Mouse (Mus musculus): Measurements from ENCODE around the gene Utf1.

DNA sequence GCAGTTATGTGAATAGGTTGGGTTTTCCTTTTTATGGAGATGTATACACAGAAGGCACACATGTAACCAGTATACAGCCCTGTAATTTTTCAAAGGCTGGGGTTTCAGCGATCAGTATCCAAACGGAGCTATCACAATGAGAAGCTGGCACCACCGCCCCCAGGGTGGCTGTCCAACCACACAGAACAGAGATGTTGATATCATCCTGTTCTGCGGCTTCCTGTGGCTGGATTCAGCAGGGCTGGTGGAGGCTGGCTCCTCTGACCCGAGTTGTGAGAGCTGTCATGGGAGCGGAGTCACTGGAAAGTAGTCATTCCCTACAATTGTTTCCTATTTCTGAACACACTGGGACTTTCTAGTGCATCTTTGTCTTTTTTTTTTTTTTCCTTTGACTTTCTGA lies 38.3 kb upstream of the Utf1 start:
- TF ChIP-seq CTCF (IDR thresholded peaks at IDR 0.05; ENCODE audit: low read depth): no peak
- TF ChIP-seq EP300 (IDR thresholded peaks at IDR 0.05; ENCODE audit: low read depth): no peak

Data from liver, embryonic 14.5 days (tissue).